Mouse (Mus musculus) hindbrain, embryonic 11.5 days (tissue): ENCODE data around the gene Rbm20. TPM values are rescaled to one million over a fixed set of nuclear protein-coding genes. Genes with fewer than 3 reads are reported as not detected.
A peak's percentile ranks its signal among the peaks of the same experiment; 100 is the strongest.

Experiments used
- ATAC-seq: fragments of 200-750 bp; cut with Nextera tagmentation; 2 replicates; pipeline ENCODE4 v1.8.0; 2017; ENCODE audit warnings: mild to moderate bottlenecking, moderate TSS enrichment, moderate library complexity; ENCODE audit not compliant: low FRiP score
- DNase-seq: peaks from one replicate; pipeline ENCODE4 v3.0.0-alpha.2; 2015; ENCODE audit warnings: low spot score
- H3K27ac ChIP-seq: fragments of 300-500 bp; sonication (generic); 2 replicates; pipeline ENCODE4 v1.5.1; 2014; ENCODE audit warnings: mild to moderate bottlenecking, low read depth, low read length
- H3K27me3 ChIP-seq: fragments of 300-500 bp; sonication (generic); 2 replicates; pipeline ENCODE4 v1.6.1; 2014; ENCODE audit warnings: mild to moderate bottlenecking, low read length, moderate library complexity, mixed read lengths; ENCODE audit not compliant: control insufficient read depth, insufficient read depth
- H3K36me3 ChIP-seq: fragments of 300-500 bp; sonication (generic); 2 replicates; pipeline ENCODE4 v1.6.1; 2014; ENCODE audit warnings: mild to moderate bottlenecking, low read length, moderate library complexity, mixed read lengths; ENCODE audit not compliant: control insufficient read depth, insufficient read depth
- H3K4me1 ChIP-seq: fragments of 300-500 bp; sonication (generic); replicated peaks from 2 replicates; pipeline ENCODE4 v1.6.1; 2014; ENCODE audit warnings: low read length, mixed read lengths; ENCODE audit not compliant: control insufficient read depth, insufficient read depth
- H3K4me2 ChIP-seq: fragments of 300-500 bp; sonication (generic); replicated peaks from 2 replicates; pipeline ENCODE4 v1.6.1; 2014; ENCODE audit warnings: mild to moderate bottlenecking, low read depth, low read length
- H3K4me3 ChIP-seq: fragments of 300-500 bp; sonication (generic); 2 replicates; pipeline ENCODE4 v1.5.1; 2014; ENCODE audit warnings: low read depth, low read length
- H3K9ac ChIP-seq: fragments of 300-500 bp; sonication (generic); 2 replicates; pipeline ENCODE4 v1.6.1; 2014; ENCODE audit warnings: low read depth, low read length
- H3K9me3 ChIP-seq: fragments of 300-500 bp; sonication (generic); 2 replicates; pipeline ENCODE4 v1.6.1; 2016; ENCODE audit warnings: low read length; ENCODE audit not compliant: control insufficient read depth
- WGBS: fragments of 180-500 bp; shearing (Covaris S2); extraction: QIAGEN DNeasy Blood & Tissue Kit; methylation state at CpG from one replicate; pipeline ENCODE4 v1.1.7; 2014; 5-methylcytosine and 5-hydroxymethylcytosine counted together
- polyA plus RNA-seq: library from polyadenylated mRNA; unstranded; fragments of >200 nt; fragmentation: Nextera tagmentation; extraction: Ambion mirVana; gene quantifications from 2 replicates; pipeline ENCODE4 v1.2.1, GENCODE M21; 2014

Rbm20 gene
- polyA plus RNA-seq, 1 experiment from 2014 or later, result 0.73 TPM

- Histone ChIP-seq H3K4me2 (no peak overlapping the region), H3K9me3 (no peaks in the 10 kb centered on the region), H3K27me3 (no peaks in the 10 kb centered on the region), H3K27ac (no peak overlapping the region), H3K9ac (no peak overlapping the region), H3K4me1 (no peaks in the 10 kb centered on the region), H3K36me3 (no peaks in the 10 kb centered on the region), H3K4me3 (no peak overlapping the region)
- ATAC-seq (no peak), DNase-seq (no peak)
- 84% methylated on average over 9 of the region's 9 CpGs for WGBS
These were observed 40.3 kb downstream of the Rbm20 start for GRCm38 (mm10) chr19:53717364-53717763.

- no peak overlapping the region for H3K4me3 ChIP-seq
- H3K27me3 ChIP-seq, result no peaks in the 10 kb centered on the region
- no peak for DNase-seq
- H3K9ac ChIP-seq, result no peak overlapping the region
- no peak for ATAC-seq
- H3K4me2 ChIP-seq, result no peak overlapping the region
- no peaks in the 10 kb centered on the region for H3K4me1 ChIP-seq
- no peaks in the 10 kb centered on the region for H3K36me3 ChIP-seq
- no peak overlapping the region for H3K27ac ChIP-seq
- 91% methylated on average over 5 of the region's 5 CpGs for WGBS
- H3K9me3 ChIP-seq, result no peaks in the 10 kb centered on the region
These were observed 45.1 kb downstream of the Rbm20 start for GRCm38 (mm10) chr19:53722186-53722585.

- Histone ChIP-seq H3K36me3 (no peaks in the 10 kb centered on the region), H3K27me3 (no peaks in the 10 kb centered on the region), H3K4me2 (no peak overlapping the region), H3K9me3 (no peaks in the 10 kb centered on the region), H3K9ac (no peak overlapping the region), H3K4me3 (no peak overlapping the region), H3K27ac (no peak overlapping the region), H3K4me1 (no peaks in the 10 kb centered on the region)
- 84% methylated on average over 5 of the region's 5 CpGs for WGBS
- ATAC-seq (no peak), DNase-seq (no peak)
These were observed 46.9 kb downstream of the Rbm20 start for GRCm38 (mm10) chr19:53724053-53724452.

- DNase-seq (peak; percentile 15), ATAC-seq (no peak)
- Histone ChIP-seq H3K36me3 (no peaks in the 10 kb centered on the region), H3K9ac (no peak overlapping the region), H3K9me3 (no peaks in the 10 kb centered on the region), H3K27me3 (no peaks in the 10 kb centered on the region), H3K4me3 (no peak overlapping the region), H3K4me2 (no peak overlapping the region), H3K27ac (no peak overlapping the region), H3K4me1 (no peaks in the 10 kb centered on the region)
- 42% methylated on average over 12 of the region's 12 CpGs for WGBS
These were observed 49.2 kb downstream of the Rbm20 start for GRCm38 (mm10) chr19:53726340-53726739.

- Histone ChIP-seq H3K4me1 (no peaks in the 10 kb centered on the region), H3K36me3 (no peaks in the 10 kb centered on the region), H3K27me3 (no peaks in the 10 kb centered on the region), H3K9ac (no peak overlapping the region), H3K4me3 (no peak overlapping the region), H3K9me3 (no peaks in the 10 kb centered on the region), H3K4me2 (no peak overlapping the region), H3K27ac (no peak overlapping the region)
- WGBS, result 73% methylated on average over 11 of the region's 11 CpGs
- ATAC-seq, result no peak
- DNase-seq, result no peak
These were observed 49.6 kb downstream of the Rbm20 start for GRCm38 (mm10) chr19:53726755-53727154.

GRCm38 (mm10) chr19:53727277-53727676 lies 50.2 kb downstream of the Rbm20 start:
- no peak overlapping the region for H3K4me2 ChIP-seq
- no peaks in the 10 kb centered on the region for H3K36me3 ChIP-seq
- no peak overlapping the region for H3K9ac ChIP-seq
- ATAC-seq (no peak), DNase-seq (no peak)
- H3K9me3 ChIP-seq, result no peaks in the 10 kb centered on the region
- H3K27me3 ChIP-seq, result no peaks in the 10 kb centered on the region
- WGBS, result 62% methylated on average over 4 of the region's 4 CpGs
- H3K4me1 ChIP-seq, result no peaks in the 10 kb centered on the region
- no peak overlapping the region for H3K27ac ChIP-seq
- no peak overlapping the region for H3K4me3 ChIP-seq

GRCm38 (mm10) chr19:53727886-53728669 lies 51.0 kb downstream of the Rbm20 start:
- Histone ChIP-seq H3K36me3 (no peaks in the 10 kb centered on the region), H3K27ac (no peak overlapping the region), H3K9me3 (no peaks in the 10 kb centered on the region), H3K4me3 (no peak overlapping the region), H3K4me1 (no peaks in the 10 kb centered on the region), H3K4me2 (no peak overlapping the region), H3K27me3 (no peaks in the 10 kb centered on the region), H3K9ac (no peak overlapping the region)
- DNase-seq, result no peak
- no peak for ATAC-seq
- 90% methylated on average over 9 of the region's 9 CpGs for WGBS

GRCm38 (mm10) chr19:53729919-53730318 lies 52.8 kb downstream of the Rbm20 start:
- no peak overlapping the region for H3K27ac ChIP-seq
- 83% methylated on average over 10 of the region's 10 CpGs for WGBS
- H3K9ac ChIP-seq, result no peak overlapping the region
- DNase-seq (no peak), ATAC-seq (no peak)
- H3K36me3 ChIP-seq, result no peaks in the 10 kb centered on the region
- no peaks in the 10 kb centered on the region for H3K9me3 ChIP-seq
- H3K4me2 ChIP-seq, result no peak overlapping the region
- no peaks in the 10 kb centered on the region for H3K4me1 ChIP-seq
- no peaks in the 10 kb centered on the region for H3K27me3 ChIP-seq
- H3K4me3 ChIP-seq, result no peak overlapping the region

- Histone ChIP-seq H3K4me3 (no peak overlapping the region), H3K4me2 (no peak overlapping the region), H3K27ac (no peak overlapping the region), H3K4me1 (no peaks in the 10 kb centered on the region), H3K27me3 (no peaks in the 10 kb centered on the region), H3K36me3 (no peaks in the 10 kb centered on the region), H3K9ac (no peak overlapping the region), H3K9me3 (no peaks in the 10 kb centered on the region)
- ATAC-seq (no peak), DNase-seq (peak; percentile 13)
- WGBS, result 56% methylated on average over 8 of the region's 8 CpGs
These were observed 54.7 kb downstream of the Rbm20 start for GRCm38 (mm10) chr19:53731761-53732201.
